Mouse (Mus musculus): ENCODE data around the gene Mettl5. TPM values are rescaled to one million over a fixed set of nuclear protein-coding genes. Genes with fewer than 3 reads are reported as not detected.

Mettl5 gene
- polyA plus RNA-seq (2014; fragmentation: Illumina TruSeq; extraction: RNeasy Lipid Tissue Mini Kit (QIAGEN cat#74804)) = 58.0 TPM

GRCm38 (mm10) chr2:69885451-69886305 is at the start of gene Mettl5:
TSS of gene Mettl5 (minus strand) at chr2:69885615.

GRCm38 (mm10) chr2:69897039-69897617 is 11.7 kb upstream of the Mettl5 start, which contains the start of gene Ubr3:
TSS of gene Ubr3 (plus strand) at chr2:69897246.

GRCm38 (mm10) chr2:69861485-69862091 is 23.8 kb downstream of the Mettl5 start, which contains the start of gene Ssb:
TSS of gene Ssb (plus strand) at chr2:69861562.

GRCm38 (mm10) chr2:69821711-69822110 is 63.7 kb downstream of the Mettl5 start, which contains the start of gene Klhl23:
TSS of gene Klhl23 (plus strand) at chr2:69821944.

Other genes with a start within 250 kb of the Mettl5 start
- gene Bbs5, start 238.4 kb downstream of the Mettl5 start, polyA plus RNA-seq (2014; fragmentation: Illumina TruSeq; extraction: RNeasy Lipid Tissue Mini Kit (QIAGEN cat#74804)) = 30.1 TPM
- 0.23 TPM for gene Klhl41, start 215.5 kb downstream of the Mettl5 start, polyA plus RNA-seq (2014; fragmentation: Illumina TruSeq; extraction: RNeasy Lipid Tissue Mini Kit (QIAGEN cat#74804))
- 43.0 TPM for gene Fastkd1, start 172.1 kb downstream of the Mettl5 start, polyA plus RNA-seq (2014; fragmentation: Illumina TruSeq; extraction: RNeasy Lipid Tissue Mini Kit (QIAGEN cat#74804))
- 332 TPM for gene Ppig, start 163.1 kb downstream of the Mettl5 start, polyA plus RNA-seq (2014; fragmentation: Illumina TruSeq; extraction: RNeasy Lipid Tissue Mini Kit (QIAGEN cat#74804))
- 14.0 TPM for gene Ccdc173, start 96.0 kb downstream of the Mettl5 start, polyA plus RNA-seq (2014; fragmentation: Illumina TruSeq; extraction: RNeasy Lipid Tissue Mini Kit (QIAGEN cat#74804))
- 84.5 TPM for gene Phospho2, start 96.0 kb downstream of the Mettl5 start, polyA plus RNA-seq (2014; fragmentation: Illumina TruSeq; extraction: RNeasy Lipid Tissue Mini Kit (QIAGEN cat#74804))
- 230 TPM for gene Klhl23, start 63.7 kb downstream of the Mettl5 start, polyA plus RNA-seq (2014; fragmentation: Illumina TruSeq; extraction: RNeasy Lipid Tissue Mini Kit (QIAGEN cat#74804))
- 1,183 TPM for gene Ssb, start 24.1 kb downstream of the Mettl5 start, polyA plus RNA-seq (2014; fragmentation: Illumina TruSeq; extraction: RNeasy Lipid Tissue Mini Kit (QIAGEN cat#74804))
- gene Ubr3, start 11.6 kb upstream of the Mettl5 start, polyA plus RNA-seq (2014; fragmentation: Illumina TruSeq; extraction: RNeasy Lipid Tissue Mini Kit (QIAGEN cat#74804)) = 88.7 TPM
- gene Myo3b, start 153.5 kb upstream of the Mettl5 start, polyA plus RNA-seq (2014; fragmentation: Illumina TruSeq; extraction: RNeasy Lipid Tissue Mini Kit (QIAGEN cat#74804)) = 0.46 TPM